Mouse (Mus musculus) bone marrow macrophage, adult 2 months (primary cell): ENCODE data around the gene Il2ra. TPM values are rescaled to one million over a fixed set of nuclear protein-coding genes. Genes with fewer than 3 reads are reported as not detected.
"Not testable (repeated sequence)": the region's sequence is repeated elsewhere in the genome, so short reads cannot be mapped to it uniquely, and the experiment has no call there.

Source experiments
- H3K27ac ChIP-seq: 2 replicates; pipeline ENCODE4 v1.5.1; 2012; ENCODE audit warnings: low read depth, low read length; ENCODE audit not compliant: insufficient read depth
- H3K4me1 ChIP-seq: 2 replicates; pipeline ENCODE4 v1.6.1; 2012; ENCODE audit warnings: low read length; ENCODE audit not compliant: control insufficient read depth, insufficient read depth
- H3K4me3 ChIP-seq: 2 replicates; pipeline ENCODE4 v1.5.1; 2012; ENCODE audit warnings: mild to moderate bottlenecking, low read length, moderate library complexity; ENCODE audit not compliant: insufficient read depth
- CTCF ChIP-seq: IDR thresholded peaks from 2 replicates; pipeline ENCODE4 v1.5.1; 2012; ENCODE audit warnings: low read depth, mild to moderate bottlenecking, low read length, moderate library complexity
- POLR2A ChIP-seq: IDR thresholded peaks from 2 replicates; pipeline ENCODE4 v1.6.1; 2012; ENCODE audit warnings: mild to moderate bottlenecking, low read depth, low read length, borderline replicate concordance
- polyA plus RNA-seq: library from polyadenylated mRNA; stranded (reverse); fragments of >200 nt; gene quantifications from 2 replicates; pipeline ENCODE4 v1.2.4, GENCODE M21; 2012; ENCODE audit not compliant: missing spikeins, insufficient read depth, insufficient read length

The Il2ra gene
- polyA plus RNA-seq: not detected in 2 replicates

- TF ChIP-seq POLR2A: no peak
- TF ChIP-seq CTCF: no peak
- Histone ChIP-seq H3K27ac (no peak within 1 kb of the TSS), H3K4me1 (peaks cover 6% of the 10 kb centered on the region), H3K4me3 (no peak within 1 kb of the TSS)
Measured at GRCm38 (mm10) chr2:11642451-11642941, at the start of gene Il2ra. Gene Il2ra, plus strand, starts transcription at chr2:11642807.

- H3K4me1 ChIP-seq: peaks cover 15% of the 10 kb centered on the region
- no peak overlapping the region; the same call in 1 of the 2 replicates for H3K27ac ChIP-seq
- no peak overlapping the region for H3K4me3 ChIP-seq
- TF ChIP-seq POLR2A: no peak
- TF ChIP-seq CTCF: no peak
Measured at GRCm38 (mm10) chr2:11596690-11597089, 45.9 kb upstream of the Il2ra start.

GRCm38 (mm10) chr2:11597906-11598305 lies 44.7 kb upstream of the Il2ra start:
- H3K4me3 ChIP-seq: no peak overlapping the region
- TF ChIP-seq POLR2A (no peak), CTCF (no peak)
- H3K27ac ChIP-seq: no peak overlapping the region
- peaks cover 17% of the 10 kb centered on the region for H3K4me1 ChIP-seq

GRCm38 (mm10) chr2:11601795-11602194 lies 40.8 kb upstream of the Il2ra start:
- Histone ChIP-seq H3K4me3 (peak overlapping the region; percentile 96), H3K27ac (no peak overlapping the region), H3K4me1 (peaks cover 17% of the 10 kb centered on the region)
- TF ChIP-seq POLR2A (no peak), CTCF (no peak)

- TF ChIP-seq POLR2A (no peak), CTCF (peak; percentile 99)
- peak overlapping the region; percentile 37; the same call in 1 of the 2 replicates for H3K27ac ChIP-seq
- H3K4me3 ChIP-seq: peak overlapping the region; percentile 96
- H3K4me1 ChIP-seq: peaks cover 12% of the 10 kb centered on the region
Measured at GRCm38 (mm10) chr2:11602506-11603489, 39.8 kb upstream of the Il2ra start.

- TF ChIP-seq POLR2A (no peak), CTCF (no peak)
- peak within 1 kb of the TSS; percentile 37; the same call in 1 of the 2 replicates for H3K27ac ChIP-seq
Measured at GRCm38 (mm10) chr2:11604053-11604452, 38.6 kb upstream of the Il2ra start, which contains the start of gene Rbm17. Gene Rbm17, minus strand, starts transcription at chr2:11604153.

GRCm38 (mm10) chr2:11604911-11605310 lies 37.7 kb upstream of the Il2ra start:
- H3K4me3 ChIP-seq: no peak overlapping the region
- TF ChIP-seq POLR2A: no peak
- no peak for TF ChIP-seq CTCF
- peaks cover 7% of the 10 kb centered on the region for H3K4me1 ChIP-seq
- H3K27ac ChIP-seq: no peak overlapping the region

More at GRCm38 (mm10) chr2:11604053-11604452, 38.6 kb upstream of the Il2ra start, which contains the start of gene Rbm17:
- Histone ChIP-seq H3K4me3 (peak within 1 kb of the TSS; percentile 96), H3K4me1 (peaks cover 10% of the 10 kb centered on the region)

- H3K4me3 ChIP-seq, H3K4me1 ChIP-seq, H3K27ac ChIP-seq: not testable (repeated sequence)
Measured at GRCm38 (mm10) chr2:11606718-11607117, 35.9 kb upstream of the Il2ra start.

GRCm38 (mm10) chr2:11612939-11613338 lies 29.7 kb upstream of the Il2ra start:
- not testable (repeated sequence) for H3K27ac ChIP-seq, H3K4me1 ChIP-seq, H3K4me3 ChIP-seq

GRCm38 (mm10) chr2:11616846-11617245 lies 25.8 kb upstream of the Il2ra start:
- Histone ChIP-seq H3K4me1 (no peaks in the 10 kb centered on the region), H3K4me3 (no peak overlapping the region), H3K27ac (no peak overlapping the region)
- no peak for TF ChIP-seq POLR2A
- no peak for TF ChIP-seq CTCF
